In the genomic region with DNA sequence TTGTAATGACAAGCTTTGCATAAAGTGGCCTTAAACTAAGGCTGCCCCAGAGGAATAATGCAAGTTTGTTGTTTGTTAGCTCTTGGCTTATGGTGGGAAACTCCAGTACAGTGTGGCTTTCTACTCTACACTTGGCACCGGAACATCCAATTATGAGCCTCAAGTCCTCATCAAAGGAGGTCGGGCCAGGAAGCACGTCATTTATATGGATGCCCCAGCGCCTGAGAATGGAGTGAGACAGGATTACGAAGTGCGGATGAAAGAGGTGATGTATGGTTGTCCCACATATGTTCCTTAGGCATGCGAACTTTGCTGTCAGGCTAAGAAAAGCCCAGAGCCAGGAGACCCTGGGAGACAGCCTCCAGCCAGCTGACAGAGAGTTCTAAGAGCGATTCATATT, we compare ENCODE assay signal across 21 mouse cellular contexts.
DNase-seq lines count a peak whose midpoint lies in the region; ATAC-seq and TF ChIP-seq lines count a peak whose summit lies in the region.
"Had no signal": no experiment of that assay in that cellular context is flagged by ENCODE, and none has a peak within 500 bp of the region (broad histone marks: within the 10 kb centered on the region; RNA-seq: fewer than 3 reads in every experiment).

No protein-coding gene starts in this region.

- no peaks in the 10 kb centered on the region for H3K36me3 ChIP-seq in lung, embryonic 14.5 days (ENCODE audit: insufficient read depth)
- peaks cover 27% of the 10 kb centered on the region for H3K36me3 ChIP-seq in midbrain, embryonic 13.5 days
- H3K36me3 ChIP-seq in midbrain, embryonic 15.5 days (replicated peaks) = no peaks in the 10 kb centered on the region
- peaks cover 63% of the 10 kb centered on the region for H3K36me3 ChIP-seq in neural tube, embryonic 12.5 days

- H3K27ac ChIP-seq in lung, embryonic 14.5 days (ENCODE audit: low read depth) = no peak overlapping the region
- H3K27ac ChIP-seq in midbrain, embryonic 13.5 days = no peak overlapping the region
- no peak overlapping the region for H3K27ac ChIP-seq in midbrain, embryonic 15.5 days
- no peak overlapping the region for H3K27ac ChIP-seq in neural tube, embryonic 12.5 days
- H3K27ac ChIP-seq: embryonic facial prominence, embryonic 13.5 days; forebrain, embryonic 13.5 days had no signal

- no peaks in the 10 kb centered on the region for H3K9me3 ChIP-seq in lung, embryonic 14.5 days (ENCODE audit: low read depth, low read length)
- no peaks in the 10 kb centered on the region for H3K9me3 ChIP-seq in midbrain, embryonic 13.5 days
- no peaks in the 10 kb centered on the region for H3K9me3 ChIP-seq in midbrain, embryonic 15.5 days
- H3K9me3 ChIP-seq in neural tube, embryonic 12.5 days = no peaks in the 10 kb centered on the region
- H3K9me3 ChIP-seq: embryonic facial prominence, embryonic 13.5 days; forebrain, embryonic 13.5 days had no signal

- no peak for TF ChIP-seq CTCF in lung, embryonic 14.5 days (IDR thresholded peaks at IDR 0.05; ENCODE audit: low read depth)

- H3K4me3 ChIP-seq in lung, embryonic 14.5 days (ENCODE audit: low read depth, low read length) = no peak overlapping the region
- H3K4me3 ChIP-seq in midbrain, embryonic 13.5 days (replicated peaks) = no peak overlapping the region
- no peak overlapping the region for H3K4me3 ChIP-seq in midbrain, embryonic 15.5 days
- no peak overlapping the region for H3K4me3 ChIP-seq in neural tube, embryonic 12.5 days
- H3K4me3 ChIP-seq: embryonic facial prominence, embryonic 13.5 days; forebrain, embryonic 13.5 days; myocyte had no signal

- H3K4me1 ChIP-seq in lung, embryonic 14.5 days (ENCODE audit: insufficient read depth) = no peaks in the 10 kb centered on the region
- H3K4me1 ChIP-seq in midbrain, embryonic 13.5 days (replicated peaks) = 0 out of 2 replicates have a peak, but pooled peaks cover 4% of the 10 kb centered on the region
- H3K4me1 ChIP-seq in midbrain, embryonic 15.5 days = no peaks in the 10 kb centered on the region
- H3K4me1 ChIP-seq in neural tube, embryonic 12.5 days = no peaks in the 10 kb centered on the region
- H3K4me1 ChIP-seq: embryonic facial prominence, embryonic 13.5 days; forebrain, embryonic 13.5 days had no signal

- DNase-seq in lung, embryonic 14.5 days = peak; percentile 70
- no peak for DNase-seq in lung, postnatal 25 days (ENCODE audit: low spot score)
- no peak for DNase-seq in adrenal gland, adult 8-10 months
- DNase-seq: adrenal gland, adult 2 months; cerebellum, adult 18-20 months; cerebellum, postnatal 14 days; kidney, adult 9 months; kidney, postnatal 14 days; liver, postnatal 0 days; right cerebral cortex, postnatal 4 days; thymus, postnatal 14 days had no signal

- no peak overlapping the region for H3K9ac ChIP-seq in lung, embryonic 14.5 days
- H3K9ac ChIP-seq in midbrain, embryonic 13.5 days (replicated peaks) = no peak overlapping the region
- H3K9ac ChIP-seq in midbrain, embryonic 15.5 days = no peak overlapping the region
- no peak overlapping the region for H3K9ac ChIP-seq in neural tube, embryonic 12.5 days
- H3K9ac ChIP-seq: embryonic facial prominence, embryonic 13.5 days; forebrain, embryonic 13.5 days; liver, postnatal 0 days had no signal

- ATAC-seq in lung, embryonic 14.5 days (ENCODE audit: insufficient read depth) = peak; percentile 75
- 0 out of 2 replicates have a peak, but pooled peaks have one; percentile 55 for ATAC-seq in midbrain, embryonic 13.5 days
- ATAC-seq in midbrain, embryonic 15.5 days (replicated peaks) = no peak
- peak; percentile 78 for ATAC-seq in neural tube, embryonic 12.5 days (ENCODE audit: low FRiP score, low read depth)
- no peak for ATAC-seq in monocyte, adult 5-6 weeks (replicated peaks; ENCODE audit: insufficient number of reproducible peaks, low FRiP score, low TSS enrichment, poor library complexity, severe bottlenecking)
- ATAC-seq: forebrain, embryonic 13.5 days; hindbrain, embryonic 16.5 days; liver, postnatal 0 days had no signal

- H3K27me3 ChIP-seq in lung, embryonic 14.5 days (ENCODE audit: insufficient read depth, low read length) = no peaks in the 10 kb centered on the region
- H3K27me3 ChIP-seq in midbrain, embryonic 13.5 days = no peaks in the 10 kb centered on the region
- no peaks in the 10 kb centered on the region for H3K27me3 ChIP-seq in midbrain, embryonic 15.5 days (replicated peaks)
- H3K27me3 ChIP-seq in neural tube, embryonic 12.5 days (replicated peaks) = no peaks in the 10 kb centered on the region
- H3K27me3 ChIP-seq: embryonic facial prominence, embryonic 13.5 days; forebrain, embryonic 13.5 days had no signal

- WGBS in lung, embryonic 14.5 days = 56% methylated on average over 8 of the region's 8 CpGs
- WGBS in midbrain, embryonic 13.5 days = 56% methylated on average over 8 of the region's 8 CpGs
- WGBS in midbrain, embryonic 15.5 days = 57% methylated on average over 8 of the region's 8 CpGs
- 46% methylated on average over 8 of the region's 8 CpGs for WGBS in neural tube, embryonic 12.5 days

- H3K4me2 ChIP-seq in lung, embryonic 14.5 days = no peak overlapping the region
- H3K4me2 ChIP-seq in midbrain, embryonic 13.5 days (replicated peaks) = no peak overlapping the region
- no peak overlapping the region for H3K4me2 ChIP-seq in midbrain, embryonic 15.5 days
- H3K4me2 ChIP-seq in neural tube, embryonic 12.5 days (replicated peaks) = no peak overlapping the region
- H3K4me2 ChIP-seq: embryonic facial prominence, embryonic 13.5 days; forebrain, embryonic 13.5 days; heart, embryonic 11.5 days; liver, embryonic 11.5 days had no signal

Comparison
In these comparisons a context has a peak if more than half of its experiments do, and no peak if none do; other contexts are left out.
1. ATAC-seq: peak in lung, embryonic 14.5 days (single experiment), midbrain, embryonic 13.5 days (single experiment) and neural tube, embryonic 12.5 days (single experiment); none in midbrain, embryonic 15.5 days (single experiment) and monocyte, adult 5-6 weeks (single experiment).